Mouse (Mus musculus) kidney, postnatal 25 days (tissue): ENCODE measurements at regions not wholly inside any gene's neighbourhood (a gene's known extent, or its start where the extent isn't known, plus 50 kb on each side); places are given as distances from the start of the nearest gene placed in this dataset.

Source experiments
- DNase-seq, 2 experiments: peaks; one replicate each; pipeline ENCODE4 v3.0.0; 2021; ENCODE audit warnings: mixed read lengths in 2 of 2

GRCm38 (mm10) chr5:112634701-112635100 lies 57.7 kb upstream of the Sez6l start:
- DNase-seq: no peak

- DNase-seq: peak; percentile 57 to 64
Observed at GRCm38 (mm10) chr5:112631766-112632165, 54.8 kb upstream of the Sez6l start.

- DNase-seq: no peak
Observed at GRCm38 (mm10) chr5:112629656-112630055, 52.7 kb upstream of the Sez6l start.

GRCm38 (mm10) chr5:112628073-112628790 lies 51.2 kb upstream of the Sez6l start:
- DNase-seq: no peak

GRCm38 (mm10) chr5:112627305-112627704 lies 50.3 kb upstream of the Sez6l start:
- no peak for DNase-seq
